Mouse (Mus musculus) lung, postnatal 0 days (tissue): ENCODE measurements at regions not wholly inside any gene's neighbourhood (a gene's known extent, or its start where the extent isn't known, plus 50 kb on each side); places are given as distances from the start of the nearest gene placed in this dataset.

Experiments used
- CTCF ChIP-seq: IDR thresholded peaks from 2 replicates; pipeline ENCODE4 v1.5.1; 2016; ENCODE audit warnings: antibody characterized with exemption, mild to moderate bottlenecking
- EP300 ChIP-seq: IDR thresholded peaks from 2 replicates; pipeline ENCODE4 v1.6.1; 2016; ENCODE audit warnings: antibody characterized with exemption, mild to moderate bottlenecking, control low read depth

- TF ChIP-seq CTCF, result no peak
- no peak for TF ChIP-seq EP300
Measured at GRCm38 (mm10) chr8:127775747-127776146, 582.7 kb upstream of the Nrp1 start.
